Mouse (Mus musculus): ENCODE measurements around the gene Ift57. TPM values are rescaled to one million over a fixed set of nuclear protein-coding genes. Genes with fewer than 3 reads are reported as not detected.

The Ift57 gene
- polyA plus RNA-seq (2012; ENCODE audit: insufficient read depth, insufficient read length, low replicate concordance, missing spikeins), result not detected in 2 replicates

GRCm38 (mm10) chr16:49698620-49699525 is at the start of gene Ift57:
Gene Ift57, plus strand, starts transcription at chr16:49699233.
- peak; percentile 67; the same call in 1 of the 2 replicates for TF ChIP-seq POLR2A (IDR thresholded peaks at IDR 0.05; ENCODE audit: insufficient read depth, low read depth, low read length)
- no peak for TF ChIP-seq CTCF (IDR thresholded peaks at IDR 0.05; ENCODE audit: insufficient read depth, low read depth, low read length)
- peak within 1 kb of the TSS; percentile 89 for H3K4me3 ChIP-seq (ENCODE audit: insufficient read depth, low read depth, low read length)
- H3K4me1 ChIP-seq (ENCODE audit: control insufficient read depth, insufficient read depth, low read length), result peaks cover 5% of the 10 kb centered on the region
- WGBS, result 1% methylated on average over 53 of the region's 53 CpGs
- H3K27ac ChIP-seq (ENCODE audit: insufficient read depth, low read depth, low read length), result peak within 1 kb of the TSS; percentile 82

GRCm38 (mm10) chr16:49657182-49657581 is 41.9 kb upstream of the Ift57 start:
- TF ChIP-seq POLR2A (IDR thresholded peaks at IDR 0.05; ENCODE audit: insufficient read depth, low read depth, low read length) (no peak), CTCF (IDR thresholded peaks at IDR 0.05; ENCODE audit: insufficient read depth, low read depth, low read length) (no peak)
- 89% methylated on average over 4 of the region's 4 CpGs for WGBS
- Histone ChIP-seq H3K4me3 (ENCODE audit: insufficient read depth, low read depth, low read length) (no peak overlapping the region), H3K4me1 (ENCODE audit: control insufficient read depth, insufficient read depth, low read length) (no peaks in the 10 kb centered on the region; the same call in 1 of the 2 replicates), H3K27ac (ENCODE audit: insufficient read depth, low read depth, low read length) (no peak overlapping the region)

GRCm38 (mm10) chr16:49658029-49658428 is 41.0 kb upstream of the Ift57 start:
- no peak overlapping the region for H3K27ac ChIP-seq (ENCODE audit: insufficient read depth, low read depth, low read length)
- no peak overlapping the region for H3K4me3 ChIP-seq (ENCODE audit: insufficient read depth, low read depth, low read length)
- 59% methylated on average over 5 of the region's 5 CpGs for WGBS
- no peak for TF ChIP-seq POLR2A (IDR thresholded peaks at IDR 0.05; ENCODE audit: insufficient read depth, low read depth, low read length)
- H3K4me1 ChIP-seq (ENCODE audit: control insufficient read depth, insufficient read depth, low read length), result no peaks in the 10 kb centered on the region

DNA sequence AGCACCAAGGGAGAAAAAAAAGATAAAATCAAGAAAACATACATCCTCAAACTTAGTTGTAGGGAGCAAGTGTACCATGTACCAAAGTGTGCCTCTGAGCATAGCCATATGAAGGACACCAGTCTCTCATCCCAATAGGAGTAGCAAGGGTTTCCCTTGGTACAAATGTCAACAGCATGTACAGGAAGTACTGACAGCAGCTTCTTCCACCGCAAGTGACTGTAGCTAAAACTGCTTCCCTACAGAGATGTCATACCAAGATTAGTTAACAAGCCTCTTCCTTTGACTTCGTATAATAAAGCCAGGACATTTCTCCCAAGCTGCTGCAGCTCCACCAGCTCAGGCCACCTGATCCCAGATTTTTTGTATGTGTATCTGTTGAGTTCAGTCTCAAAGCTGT is 39.9 kb upstream of the Ift57 start:
- 83% methylated on average over 2 of the region's 2 CpGs for WGBS
- H3K4me1 ChIP-seq (ENCODE audit: control insufficient read depth, insufficient read depth, low read length), result no peaks in the 10 kb centered on the region
- H3K27ac ChIP-seq (ENCODE audit: insufficient read depth, low read depth, low read length), result no peak overlapping the region
- TF ChIP-seq POLR2A (IDR thresholded peaks at IDR 0.05; ENCODE audit: insufficient read depth, low read depth, low read length), result no peak
- no peak for TF ChIP-seq CTCF (IDR thresholded peaks at IDR 0.05; ENCODE audit: insufficient read depth, low read depth, low read length)
- no peak overlapping the region for H3K4me3 ChIP-seq (ENCODE audit: insufficient read depth, low read depth, low read length)

- 96% methylated on average over 3 of the region's 3 CpGs for WGBS
These were observed 38.9 kb upstream of the Ift57 start for GRCm38 (mm10) chr16:49660111-49660510.

DNA sequence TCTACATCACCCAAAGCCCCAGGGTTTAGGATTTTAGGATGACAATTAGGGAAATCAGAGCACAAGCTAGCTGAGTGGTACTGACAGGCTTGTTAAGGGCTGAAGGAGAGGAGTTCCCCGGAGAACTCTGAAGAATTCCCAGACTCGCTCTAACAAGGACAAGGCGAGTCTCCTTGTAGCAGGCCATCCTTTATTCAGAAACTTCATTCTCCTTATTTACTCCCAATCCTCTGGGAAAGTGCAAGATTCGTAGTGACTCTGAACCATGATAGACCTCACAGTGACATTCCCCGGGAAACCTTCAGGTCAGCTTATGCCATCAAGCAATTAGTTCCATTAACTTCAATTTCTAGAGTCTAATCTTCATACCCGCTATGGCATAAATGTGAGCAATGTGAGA is 36.8 kb upstream of the Ift57 start:
- Histone ChIP-seq H3K27ac (ENCODE audit: insufficient read depth, low read depth, low read length) (no peak overlapping the region), H3K4me3 (ENCODE audit: insufficient read depth, low read depth, low read length) (no peak overlapping the region), H3K4me1 (ENCODE audit: control insufficient read depth, insufficient read depth, low read length) (no peaks in the 10 kb centered on the region)
- TF ChIP-seq CTCF (IDR thresholded peaks at IDR 0.05; ENCODE audit: insufficient read depth, low read depth, low read length) (no peak), POLR2A (IDR thresholded peaks at IDR 0.05; ENCODE audit: insufficient read depth, low read depth, low read length) (no peak)
- 92% methylated on average over 6 of the region's 6 CpGs for WGBS

More at GRCm38 (mm10) chr16:49660111-49660510, 38.9 kb upstream of the Ift57 start:
- no peak for TF ChIP-seq CTCF (IDR thresholded peaks at IDR 0.05; ENCODE audit: insufficient read depth, low read depth, low read length)
- no peak for TF ChIP-seq POLR2A (IDR thresholded peaks at IDR 0.05; ENCODE audit: insufficient read depth, low read depth, low read length)
- no peak overlapping the region for H3K4me3 ChIP-seq (ENCODE audit: insufficient read depth, low read depth, low read length)
- H3K4me1 ChIP-seq (ENCODE audit: control insufficient read depth, insufficient read depth, low read length), result no peaks in the 10 kb centered on the region
- no peak overlapping the region for H3K27ac ChIP-seq (ENCODE audit: insufficient read depth, low read depth, low read length)

GRCm38 (mm10) chr16:49664677-49665076 is 34.4 kb upstream of the Ift57 start:
- no peaks in the 10 kb centered on the region for H3K4me1 ChIP-seq (ENCODE audit: control insufficient read depth, insufficient read depth, low read length)
- TF ChIP-seq POLR2A (IDR thresholded peaks at IDR 0.05; ENCODE audit: insufficient read depth, low read depth, low read length), result no peak
- TF ChIP-seq CTCF (IDR thresholded peaks at IDR 0.05; ENCODE audit: insufficient read depth, low read depth, low read length), result no peak
- no peak overlapping the region for H3K4me3 ChIP-seq (ENCODE audit: insufficient read depth, low read depth, low read length)
- H3K27ac ChIP-seq (ENCODE audit: insufficient read depth, low read depth, low read length), result no peak overlapping the region
- 45% methylated on average over 7 of the region's 7 CpGs for WGBS

- H3K4me1 ChIP-seq (ENCODE audit: control insufficient read depth, insufficient read depth, low read length), result no peaks in the 10 kb centered on the region
- TF ChIP-seq CTCF (IDR thresholded peaks at IDR 0.05; ENCODE audit: insufficient read depth, low read depth, low read length), result no peak
- no peak for TF ChIP-seq POLR2A (IDR thresholded peaks at IDR 0.05; ENCODE audit: insufficient read depth, low read depth, low read length)
- no peak overlapping the region for H3K27ac ChIP-seq (ENCODE audit: insufficient read depth, low read depth, low read length)
- WGBS, result 90% methylated on average over 6 of the region's 6 CpGs
- no peak overlapping the region for H3K4me3 ChIP-seq (ENCODE audit: insufficient read depth, low read depth, low read length)
These were observed 19.4 kb upstream of the Ift57 start for GRCm38 (mm10) chr16:49679666-49680065.

DNA sequence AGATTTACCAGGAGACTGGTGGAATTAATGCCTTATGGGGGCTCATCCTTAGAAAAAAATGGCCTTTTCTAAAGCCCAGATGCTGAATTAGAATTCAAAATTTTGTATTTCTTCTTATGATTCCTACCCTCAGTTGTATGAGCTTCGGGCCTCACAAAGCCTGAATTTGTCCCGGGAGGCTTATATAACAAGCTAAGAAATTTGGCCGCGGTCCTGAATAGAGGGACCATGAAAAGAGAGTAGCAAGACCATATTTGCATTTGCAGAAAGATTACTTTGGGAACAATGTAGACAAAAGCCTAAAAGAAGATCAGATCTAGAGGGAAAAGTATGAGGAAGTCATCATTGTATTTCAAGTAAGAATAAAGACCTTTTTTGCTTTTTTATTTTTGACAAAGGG is 14.1 kb upstream of the Ift57 start:
- no peak overlapping the region for H3K27ac ChIP-seq (ENCODE audit: insufficient read depth, low read depth, low read length)
- no peak for TF ChIP-seq POLR2A (IDR thresholded peaks at IDR 0.05; ENCODE audit: insufficient read depth, low read depth, low read length)
- TF ChIP-seq CTCF (IDR thresholded peaks at IDR 0.05; ENCODE audit: insufficient read depth, low read depth, low read length), result no peak
- no peak overlapping the region for H3K4me3 ChIP-seq (ENCODE audit: insufficient read depth, low read depth, low read length)
- 43% methylated on average over 4 of the region's 4 CpGs for WGBS
- H3K4me1 ChIP-seq (ENCODE audit: control insufficient read depth, insufficient read depth, low read length), result no peaks in the 10 kb centered on the region
